In the genomic region with DNA sequence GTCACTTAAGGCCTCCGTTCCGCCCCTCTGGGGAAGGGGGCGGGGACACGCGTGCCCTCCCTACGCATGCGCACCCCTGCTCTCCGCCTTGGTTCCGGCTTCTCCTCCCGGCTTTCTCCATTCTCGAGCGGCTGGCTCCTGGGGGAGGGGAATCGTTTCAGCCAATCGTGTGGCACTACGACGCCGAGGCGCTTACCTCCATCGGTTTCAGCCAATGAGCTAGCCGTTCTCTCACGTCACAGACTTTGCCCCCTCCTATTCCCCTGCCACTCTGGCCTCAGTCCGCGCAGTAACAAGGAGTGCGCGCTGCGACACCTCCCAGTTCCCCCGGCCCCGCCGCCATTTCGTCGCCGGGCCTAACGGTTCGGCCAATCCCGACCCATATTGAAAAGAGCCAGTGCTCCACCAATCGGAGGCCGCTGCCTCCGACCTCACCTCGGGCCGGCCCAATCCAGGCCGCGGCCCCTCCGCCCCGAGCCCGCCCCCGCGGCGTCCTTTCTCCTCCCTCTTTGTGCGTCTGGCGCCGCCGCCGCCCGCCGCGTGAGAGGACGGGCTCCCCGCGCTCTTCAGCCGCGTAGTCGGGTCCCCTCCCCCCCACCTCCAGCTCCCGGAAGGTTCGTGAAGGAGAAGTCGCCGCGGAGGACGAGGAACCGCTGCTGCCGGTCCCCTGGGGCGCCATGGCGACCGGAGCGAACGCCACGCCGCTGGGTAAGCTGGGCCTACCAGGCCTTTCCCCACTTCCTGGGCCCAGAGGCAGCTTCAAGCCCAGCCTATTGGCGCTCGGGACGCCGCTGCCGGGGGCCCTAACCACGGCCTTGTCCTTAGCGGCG, we compare ENCODE assay signal across 8 mouse cellular contexts. TPM values are rescaled to one million over a fixed set of nuclear protein-coding genes. Genes with fewer than 3 reads are reported as not detected.
DNase-seq lines count a peak whose midpoint lies in the region; ATAC-seq lines count a peak whose summit lies in the region.

TSS of gene Sf1 (plus strand) at position 280 of the 830 bp plus-strand sequence.

- H3K4me1 ChIP-seq in hindbrain, embryonic 14.5 days (replicated peaks; ENCODE audit: control insufficient read depth, insufficient read depth, low read length), result peaks cover 19% of the 10 kb centered on the region

- under 1% methylated on average over 85 of the region's 85 CpGs for WGBS in hindbrain, embryonic 14.5 days

- H3K9me3 ChIP-seq in hindbrain, embryonic 14.5 days (ENCODE audit: control insufficient read depth, low read length), result no peaks in the 10 kb centered on the region

- H3K4me2 ChIP-seq in hindbrain, embryonic 14.5 days (replicated peaks), result peak within 1 kb of the TSS; percentile 83

- peak within 1 kb of the TSS; percentile 95 for H3K9ac ChIP-seq in hindbrain, embryonic 14.5 days

- peaks cover 41% of the 10 kb centered on the region for H3K36me3 ChIP-seq in hindbrain, embryonic 14.5 days (replicated peaks; ENCODE audit: control insufficient read depth, insufficient read depth)

- H3K4me3 ChIP-seq in hindbrain, embryonic 14.5 days (replicated peaks; ENCODE audit: low read length), result peak within 1 kb of the TSS; percentile 94

- DNase-seq in R1 (ENCODE audit: low read depth, low spot score), result peak; percentile 100
- peak; percentile 99 for DNase-seq in cerebellum, postnatal 25 days
- DNase-seq in frontal cortex, postnatal 25 days (ENCODE audit: low spot score in 2 of 2), result peak; percentile 96 to 99
- peak; percentile 98 for DNase-seq in hindbrain, embryonic 14.5 days (ENCODE audit: low spot score)
- peak; percentile 100 for DNase-seq in layer of hippocampus, postnatal 36 days
- peak; percentile 100 for DNase-seq in lung, postnatal 36 days
- DNase-seq in retina, postnatal 7 days (ENCODE audit: low read depth, low spot score), result peak; percentile 100
- DNase-seq in urinary bladder, adult 2 months (ENCODE audit: low spot score), result peak; percentile 97

- peak; percentile 99 for ATAC-seq in hindbrain, embryonic 14.5 days (ENCODE audit: low FRiP score)

- H3K27ac ChIP-seq in hindbrain, embryonic 14.5 days, result peak within 1 kb of the TSS; percentile 97

- H3K27me3 ChIP-seq in hindbrain, embryonic 14.5 days (ENCODE audit: control insufficient read depth, insufficient read depth, low read length), result no peaks in the 10 kb centered on the region

RNA-seq across cellular contexts. Expression of gene Sf1, which starts in this region (rescaled TPM):
- polyA plus RNA-seq in hindbrain, embryonic 14.5 days (2014; fragmentation: Nextera tagmentation; extraction: Ambion mirVana), result 103 and 112 TPM in 2 replicates
- 100 to 1,000 TPM; 188 to 222 TPM for total RNA-seq in layer of hippocampus, postnatal 36 days (2021)
- polyA plus RNA-seq in urinary bladder, adult 2 months (2012; rRNA removed), result 89.7 and 158 TPM in 2 replicates

Comparison
In these comparisons a context has a peak if more than half of its experiments do, and no peak if none do; other contexts are left out.
1. Peak in every context shown above with its lines: DNase-seq, ATAC-seq, H3K4me3 ChIP-seq and H3K27ac ChIP-seq.